9 mouse cellular contexts compared by ENCODE assay signal in genomic region chr10:23795871-23796520, GRCm38 (mm10). TPM values are rescaled to one million over a fixed set of nuclear protein-coding genes. Genes with fewer than 3 reads are reported as not detected.
DNase-seq lines count a peak whose midpoint lies in the region; ATAC-seq and TF ChIP-seq lines count a peak whose summit lies in the region.
"Had no signal": no experiment of that assay in that cellular context is flagged by ENCODE, and none has a peak within 500 bp of the region (broad histone marks: within the 10 kb centered on the region; RNA-seq: fewer than 3 reads in every experiment).

No protein-coding gene starts in this region.

- H3K27me3 ChIP-seq in kidney, adult 2 months (replicated peaks; ENCODE audit: control insufficient read depth, insufficient read depth, low read length), result no peaks in the 10 kb centered on the region
- no peaks in the 10 kb centered on the region for H3K27me3 ChIP-seq in hindbrain, embryonic 11.5 days (ENCODE audit: control insufficient read depth, insufficient read depth, low read length)
- no peaks in the 10 kb centered on the region for H3K27me3 ChIP-seq in midbrain, embryonic 12.5 days
- H3K27me3 ChIP-seq: CH12.LX had no signal

- no peaks in the 10 kb centered on the region for H3K36me3 ChIP-seq in kidney, adult 2 months (ENCODE audit: control insufficient read depth, insufficient read depth, low read length)
- H3K36me3 ChIP-seq in hindbrain, embryonic 11.5 days (ENCODE audit: control insufficient read depth, insufficient read depth, low read length), result no peaks in the 10 kb centered on the region; the same call in 1 of the 2 replicates
- no peaks in the 10 kb centered on the region for H3K36me3 ChIP-seq in midbrain, embryonic 12.5 days

- H3K27ac ChIP-seq in kidney, adult 2 months (ENCODE audit: insufficient read depth, low read depth, low read length), result peak overlapping the region; percentile 93
- H3K27ac ChIP-seq in cortical plate, adult 2 months (ENCODE audit: insufficient read depth, low read length), result no peak overlapping the region
- H3K27ac ChIP-seq in hindbrain, embryonic 11.5 days (ENCODE audit: low read depth, low read length), result no peak overlapping the region
- no peak overlapping the region for H3K27ac ChIP-seq in midbrain, embryonic 12.5 days (replicated peaks)

- no peaks in the 10 kb centered on the region for H3K9me3 ChIP-seq in hindbrain, embryonic 11.5 days (ENCODE audit: control insufficient read depth, low read length)
- no peaks in the 10 kb centered on the region for H3K9me3 ChIP-seq in midbrain, embryonic 12.5 days

- no peak for TF ChIP-seq CTCF in kidney, adult 2 months (conservative IDR thresholded peaks at IDR 0.05; ENCODE audit: insufficient read depth, insufficient read length, low read depth, low read length)
- no peak for TF ChIP-seq CTCF in cortical plate, adult 2 months (IDR thresholded peaks at IDR 0.05; ENCODE audit: extremely low read depth, insufficient read depth, low read length)

- no peaks in the 10 kb centered on the region; the same call in 1 of the 2 replicates for H3K4me1 ChIP-seq in kidney, adult 2 months (ENCODE audit: control insufficient read depth, insufficient read depth, low read length)
- peaks cover 6% of the 10 kb centered on the region for H3K4me1 ChIP-seq in cortical plate, adult 2 months (ENCODE audit: control insufficient read depth, insufficient read depth, low read length)
- no peaks in the 10 kb centered on the region for H3K4me1 ChIP-seq in hindbrain, embryonic 11.5 days (replicated peaks; ENCODE audit: control insufficient read depth, insufficient read depth, low read length)
- H3K4me1 ChIP-seq in midbrain, embryonic 12.5 days, result peaks cover 14% of the 10 kb centered on the region; the same call in 1 of the 2 replicates

- WGBS in kidney, adult 2 months, result 46% methylated on average over 9 of the region's 9 CpGs
- 58% methylated on average over 9 of the region's 9 CpGs for WGBS in hindbrain, embryonic 11.5 days
- WGBS in midbrain, embryonic 12.5 days, result 53% methylated on average over 9 of the region's 9 CpGs

- 0 out of 2 replicates have a peak, but pooled peaks have one; percentile 5 for ATAC-seq in hindbrain, embryonic 11.5 days (ENCODE audit: low FRiP score)
- no peak for ATAC-seq in midbrain, embryonic 12.5 days (ENCODE audit: low FRiP score, low read depth)
- no peak for ATAC-seq in megakaryocyte, adult 5-6 weeks (ENCODE audit: poor library complexity, severe bottlenecking)

- TF ChIP-seq POLR2A in kidney, adult 2 months (IDR thresholded peaks at IDR 0.05; ENCODE audit: low read depth, low read length), result no peak
- TF ChIP-seq POLR2A in cortical plate, adult 2 months (IDR thresholded peaks at IDR 0.05; ENCODE audit: extremely low read depth, insufficient read depth, low read length), result no peak

- H3K9ac ChIP-seq in hindbrain, embryonic 11.5 days (ENCODE audit: low read depth, low read length), result no peak overlapping the region
- 0 out of 2 replicates have a peak overlapping the region, but pooled peaks have one; percentile 80 for H3K9ac ChIP-seq in midbrain, embryonic 12.5 days (replicated peaks)

- H3K4me2 ChIP-seq in hindbrain, embryonic 11.5 days (replicated peaks; ENCODE audit: low read depth, low read length), result peak overlapping the region; percentile 56
- peak overlapping the region; percentile 66 for H3K4me2 ChIP-seq in midbrain, embryonic 12.5 days (replicated peaks)

- H3K4me3 ChIP-seq in kidney, adult 2 months (ENCODE audit: insufficient read depth, low read depth, low read length), result no peak overlapping the region
- peak overlapping the region; percentile 51; the same call in 1 of the 2 replicates for H3K4me3 ChIP-seq in cortical plate, adult 2 months (ENCODE audit: insufficient read depth, low read length)
- H3K4me3 ChIP-seq in hindbrain, embryonic 11.5 days (ENCODE audit: low read depth, low read length), result peak overlapping the region; percentile 64; the same call in 1 of the 2 replicates
- peak overlapping the region; percentile 62 for H3K4me3 ChIP-seq in midbrain, embryonic 12.5 days

- DNase-seq in kidney, adult 2 months, result no peak
- DNase-seq in kidney, postnatal 4 days, result no peak
- no peak for DNase-seq in hindbrain, embryonic 11.5 days (ENCODE audit: low spot score)
- DNase-seq in frontal cortex, postnatal 10 days (ENCODE audit: low spot score in 2 of 2), result no peak
- DNase-seq in gastrocnemius, adult 8-10 months (ENCODE audit: low spot score in 2 of 2), result no peak

RNA-seq across cellular contexts. Expression of gene Slc18b1, which starts 0.8 kb away (rescaled TPM):
- 14.8 and 15.6 TPM in 2 replicates for polyA plus RNA-seq in kidney, adult 2 months (2012; rRNA removed)
- 19.3 and 21.4 TPM in 2 replicates for polyA plus RNA-seq in cortical plate, adult 2 months (2012; rRNA removed)
- 21.5 and 23.2 TPM in 2 replicates for polyA plus RNA-seq in hindbrain, embryonic 11.5 days (2014; fragmentation: Nextera tagmentation; extraction: Ambion mirVana)
- polyA plus RNA-seq in midbrain, embryonic 12.5 days (2016; fragmentation: Nextera tagmentation; extraction: Ambion mirVana), result 16.4 and 18.3 TPM in 2 replicates
- total RNA-seq in gastrocnemius, adult 8-10 months (2022), result 1 to 10 TPM; 4.6 to 8.3 (median 6.0) TPM
- total RNA-seq in megakaryocyte, adult 5-6 weeks (2015), result 0.18 and 0.34 TPM in 2 replicates
- 0.37 TPM in 1 of 2 replicates, not detected in the other for total RNA-seq in megakaryocyte, adult 5-6 weeks (2017)
- total RNA-seq: CH12.LX had no signal

RNA-seq across cellular contexts. Expression of gene Rps12, which starts 8.9 kb away (rescaled TPM):
- 901 and 1,136 TPM in 2 replicates for polyA plus RNA-seq in kidney, adult 2 months (2012; rRNA removed)
- polyA plus RNA-seq in cortical plate, adult 2 months (2012; rRNA removed), result 1,194 and 1,252 TPM in 2 replicates
- polyA plus RNA-seq in hindbrain, embryonic 11.5 days (2014; fragmentation: Nextera tagmentation; extraction: Ambion mirVana), result 126 TPM in 2 replicates
- polyA plus RNA-seq in midbrain, embryonic 12.5 days (2016; fragmentation: Nextera tagmentation; extraction: Ambion mirVana), result 101 and 104 TPM in 2 replicates
- 100 to 1,000 TPM; 127 to 219 (median 169) TPM for total RNA-seq in gastrocnemius, adult 8-10 months (2022)
- 3,100 and 3,214 TPM in 2 replicates for total RNA-seq in megakaryocyte, adult 5-6 weeks (2015)
- 812 and 986 TPM in 2 replicates for total RNA-seq in megakaryocyte, adult 5-6 weeks (2017)

RNA-seq across cellular contexts. Expression of gene Vnn3, which starts 55.3 kb away (rescaled TPM):
- 0.57 and 0.59 TPM in 2 replicates for polyA plus RNA-seq in kidney, adult 2 months (2012; rRNA removed)
- 0.09 TPM in 1 of 2 replicates, not detected in the other for polyA plus RNA-seq in cortical plate, adult 2 months (2012; rRNA removed)
- polyA plus RNA-seq in hindbrain, embryonic 11.5 days (2014; fragmentation: Nextera tagmentation; extraction: Ambion mirVana), result 0.09 TPM in 1 of 2 replicates, not detected in the other
- polyA plus RNA-seq in midbrain, embryonic 12.5 days (2016; fragmentation: Nextera tagmentation; extraction: Ambion mirVana), result not detected in 2 replicates
- total RNA-seq in gastrocnemius, adult 8-10 months (2022), result under 1 TPM in 2 of 4 experiments, not detected in 2; 0.17 to 0.21 TPM
- total RNA-seq in megakaryocyte, adult 5-6 weeks (2015), result 2.2 and 4.3 TPM in 2 replicates
- 7.4 and 11.0 TPM in 2 replicates for total RNA-seq in megakaryocyte, adult 5-6 weeks (2017)
- total RNA-seq: CH12.LX had no signal
